Mouse (Mus musculus) kidney, postnatal 0 days (tissue): ENCODE data around the gene Igsf8. TPM values are rescaled to one million over a fixed set of nuclear protein-coding genes. Genes with fewer than 3 reads are reported as not detected.

ENCODE experiments used
- ATAC-seq: fragments of 200-750 bp; cut with Nextera tagmentation; replicated peaks from 2 replicates; pipeline ENCODE4 v1.8.0; 2017; ENCODE audit warnings: low read depth, moderate number of reproducible peaks, moderate TSS enrichment, moderate library complexity; ENCODE audit not compliant: low FRiP score
- DNase-seq: peaks from one replicate; pipeline ENCODE4 v3.0.0-alpha.2; 2016; ENCODE audit warnings: low spot score
- H3K27ac ChIP-seq: fragments of 300-500 bp; sonication (generic); 2 replicates; pipeline ENCODE4 v1.5.1; 2014; ENCODE audit warnings: mild to moderate bottlenecking
- H3K27me3 ChIP-seq: fragments of 300-500 bp; sonication (generic); 2 replicates; pipeline ENCODE4 v1.6.1; 2014; ENCODE audit warnings: low read length, mixed read lengths; ENCODE audit not compliant: insufficient read depth
- H3K36me3 ChIP-seq: fragments of 300-500 bp; sonication (generic); 2 replicates; pipeline ENCODE4 v1.6.1; 2014; ENCODE audit warnings: low read length, mixed read lengths; ENCODE audit not compliant: insufficient read depth
- H3K4me1 ChIP-seq: fragments of 300-500 bp; sonication (generic); replicated peaks from 2 replicates; pipeline ENCODE4 v1.6.1; 2014; ENCODE audit warnings: antibody characterized with exemption, low read length, mixed read lengths; ENCODE audit not compliant: insufficient read depth
- H3K4me2 ChIP-seq: fragments of 300-500 bp; sonication (generic); 2 replicates; pipeline ENCODE4 v1.6.1; 2014; ENCODE audit warnings: mild to moderate bottlenecking, low read length, moderate library complexity, mixed read lengths
- H3K4me3 ChIP-seq: fragments of 300-500 bp; sonication (generic); replicated peaks from 2 replicates; pipeline ENCODE4 v1.5.1; 2014; ENCODE audit warnings: low read depth, low read length
- H3K9ac ChIP-seq: fragments of 300-500 bp; sonication (generic); 2 replicates; pipeline ENCODE4 v1.6.1; 2014; ENCODE audit warnings: low read depth, low read length
- H3K9me3 ChIP-seq: fragments of 300-500 bp; sonication (generic); replicated peaks from 2 replicates; pipeline ENCODE4 v1.6.1; 2016; ENCODE audit warnings: low read length, inconsistent platforms, mixed read lengths
- CTCF ChIP-seq: IDR thresholded peaks from 2 replicates; pipeline ENCODE4 v1.5.1; 2016; ENCODE audit warnings: antibody characterized with exemption, low read depth, mild to moderate bottlenecking, moderate library complexity
- WGBS: fragments of 180-500 bp; shearing (Covaris S2); extraction: QIAGEN DNeasy Blood & Tissue Kit; methylation state at CpG from one replicate; pipeline ENCODE4 v1.1.7; 2014; 5-methylcytosine and 5-hydroxymethylcytosine counted together
- polyA plus RNA-seq: library from polyadenylated mRNA; unstranded; fragments of >200 nt; fragmentation: Nextera tagmentation; extraction: Ambion mirVana; gene quantifications from 2 replicates; pipeline ENCODE4 v1.2.1, GENCODE M21; 2015

Igsf8 gene
- polyA plus RNA-seq, 1 experiment from 2014 or later, result 39.0 TPM

DNA sequence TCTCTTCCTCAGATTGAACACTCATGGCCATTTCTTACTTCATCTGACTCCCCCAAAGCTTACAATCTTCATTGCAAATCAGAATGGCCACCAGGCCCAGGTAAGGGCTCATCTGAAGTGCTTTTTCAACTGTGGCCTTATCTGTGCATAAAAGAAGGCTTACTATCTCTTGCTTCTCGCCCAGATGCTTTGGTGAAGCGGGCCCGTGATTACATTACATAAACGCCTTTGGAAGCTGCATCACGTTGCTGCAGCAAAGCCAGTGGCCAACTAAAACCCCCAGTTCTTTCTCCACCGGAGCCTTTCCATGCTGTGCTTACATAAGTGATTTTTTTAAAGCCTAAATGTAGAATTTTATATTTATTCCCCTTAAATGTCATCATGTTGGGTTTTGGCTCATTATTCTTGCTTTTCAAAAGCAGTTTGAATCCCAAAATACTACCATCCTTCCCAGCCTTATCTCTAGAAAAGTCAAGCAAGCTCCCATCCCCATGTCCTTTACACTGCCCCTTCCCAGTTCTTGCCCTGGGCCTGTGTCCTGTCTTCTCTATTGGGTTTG is 62.4 kb downstream of the Igsf8 start:
- DNase-seq (no peak), ATAC-seq (no peak)
- H3K9me3 ChIP-seq, result no peaks in the 10 kb centered on the region
- WGBS, result 74% methylated on average over 6 of the region's 6 CpGs
- no peak overlapping the region for H3K27ac ChIP-seq
- 0 out of 2 replicates have a peak, but pooled peaks cover 6% of the 10 kb centered on the region for H3K36me3 ChIP-seq
- no peak overlapping the region for H3K4me3 ChIP-seq
- no peaks in the 10 kb centered on the region for H3K4me1 ChIP-seq
- TF ChIP-seq CTCF, result no peak
- H3K27me3 ChIP-seq, result peaks cover 18% of the 10 kb centered on the region
- no peak overlapping the region for H3K9ac ChIP-seq
- no peak overlapping the region for H3K4me2 ChIP-seq

GRCm38 (mm10) chr1:172324725-172325124 is 63.3 kb downstream of the Igsf8 start:
- Histone ChIP-seq H3K9me3 (no peaks in the 10 kb centered on the region), H3K9ac (no peak overlapping the region), H3K27me3 (peaks cover 26% of the 10 kb centered on the region), H3K4me3 (no peak overlapping the region), H3K4me1 (no peaks in the 10 kb centered on the region), H3K4me2 (no peak overlapping the region), H3K36me3 (no peaks in the 10 kb centered on the region), H3K27ac (no peak overlapping the region)
- TF ChIP-seq CTCF, result peak; percentile 95
- ATAC-seq (peak; percentile 56; the same call in 1 of the 2 replicates), DNase-seq (peak; percentile 92)
- WGBS, result 16% methylated on average over 7 of the region's 7 CpGs

GRCm38 (mm10) chr1:172325680-172326535 is 64.5 kb downstream of the Igsf8 start:
- Histone ChIP-seq H3K4me1 (no peaks in the 10 kb centered on the region), H3K9ac (peak overlapping the region; percentile 29; the same call in 1 of the 2 replicates), H3K36me3 (no peaks in the 10 kb centered on the region), H3K9me3 (no peaks in the 10 kb centered on the region), H3K27ac (no peak overlapping the region), H3K4me3 (peak overlapping the region; percentile 35), H3K4me2 (peak overlapping the region; percentile 69), H3K27me3 (peaks cover 26% of the 10 kb centered on the region)
- peak; percentile 74 for TF ChIP-seq CTCF
- peak; percentile 68 for DNase-seq
- 19% methylated on average over 90 of the region's 94 CpGs for WGBS
- ATAC-seq, result 0 out of 2 replicates have a peak, but pooled peaks have one; percentile 26

- 60% methylated on average over 11 of the region's 11 CpGs for WGBS
- DNase-seq (no peak), ATAC-seq (no peak)
- TF ChIP-seq CTCF, result no peak
- peak overlapping the region; percentile 35; the same call in 1 of the 2 replicates for H3K4me3 ChIP-seq
- H3K4me2 ChIP-seq, result peak overlapping the region; percentile 69
- H3K9ac ChIP-seq, result peak overlapping the region; percentile 29; the same call in 1 of the 2 replicates
- H3K9me3 ChIP-seq, result no peaks in the 10 kb centered on the region
- H3K27me3 ChIP-seq, result peaks cover 26% of the 10 kb centered on the region
- no peak overlapping the region for H3K27ac ChIP-seq
- H3K4me1 ChIP-seq, result no peaks in the 10 kb centered on the region
- H3K36me3 ChIP-seq, result no peaks in the 10 kb centered on the region
Observed at GRCm38 (mm10) chr1:172326684-172327083, 65.2 kb downstream of the Igsf8 start.

DNA sequence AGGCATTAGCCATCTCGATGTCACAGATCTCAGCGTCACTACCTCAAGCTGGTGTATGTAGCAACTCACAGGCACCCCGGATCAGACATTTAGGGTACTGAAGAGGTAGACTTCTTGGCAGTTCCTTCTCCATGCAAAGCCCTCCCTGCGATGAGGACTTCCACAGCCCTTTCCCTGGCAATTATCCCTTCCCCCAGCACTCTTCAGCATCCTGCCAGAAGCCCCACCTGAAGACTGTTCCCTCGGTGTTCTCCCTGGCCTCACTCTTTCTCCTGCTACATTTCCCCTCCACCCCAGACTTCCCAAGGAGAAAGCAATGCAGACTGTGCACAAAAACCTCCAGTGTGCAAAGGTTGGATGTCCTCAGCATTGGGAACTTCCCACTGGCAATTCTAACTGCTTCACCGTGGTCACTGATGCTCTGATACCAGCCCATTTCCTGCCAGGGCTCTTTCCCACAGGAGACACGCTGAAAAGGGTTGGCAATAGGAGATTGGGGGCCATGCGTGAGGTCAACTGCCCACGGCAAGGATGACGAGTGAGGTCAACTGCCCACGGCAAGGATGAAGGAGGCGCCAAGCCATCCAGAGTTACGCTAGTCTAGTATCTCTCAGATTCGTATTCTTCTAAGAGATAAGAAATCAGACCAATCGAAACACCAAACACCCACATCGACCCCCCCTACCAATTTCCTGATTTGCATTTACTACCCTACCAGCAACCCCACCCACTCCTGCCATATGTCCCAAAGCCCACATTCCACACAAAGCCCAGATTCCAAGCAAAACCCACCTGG is 66.0 kb downstream of the Igsf8 start:
- no peaks in the 10 kb centered on the region for H3K9me3 ChIP-seq
- no peak overlapping the region for H3K4me3 ChIP-seq
- no peak overlapping the region for H3K27ac ChIP-seq
- H3K9ac ChIP-seq, result no peak overlapping the region
- no peak for TF ChIP-seq CTCF
- H3K4me1 ChIP-seq, result no peaks in the 10 kb centered on the region
- H3K4me2 ChIP-seq, result no peak overlapping the region
- DNase-seq (no peak), ATAC-seq (no peak)
- WGBS, result 73% methylated on average over 16 of the region's 16 CpGs
- H3K36me3 ChIP-seq, result no peaks in the 10 kb centered on the region
- peaks cover 26% of the 10 kb centered on the region for H3K27me3 ChIP-seq

- 79% methylated on average over 3 of the region's 3 CpGs for WGBS
- Histone ChIP-seq H3K4me1 (no peaks in the 10 kb centered on the region), H3K9ac (no peak overlapping the region), H3K4me3 (no peak overlapping the region), H3K27ac (no peak overlapping the region), H3K4me2 (no peak overlapping the region), H3K27me3 (peaks cover 26% of the 10 kb centered on the region), H3K36me3 (no peaks in the 10 kb centered on the region), H3K9me3 (no peaks in the 10 kb centered on the region)
- TF ChIP-seq CTCF, result no peak
- DNase-seq, result no peak
- ATAC-seq, result no peak
Observed at GRCm38 (mm10) chr1:172328041-172328440, 66.6 kb downstream of the Igsf8 start.
